Mouse (Mus musculus): Measurements from ENCODE around the gene Hk2. TPM values are rescaled to one million over a fixed set of nuclear protein-coding genes. Genes with fewer than 3 reads are reported as not detected.

Hk2 gene
- total RNA-seq, 1 experiment from 2014 or later: 35.6 TPM

Other genes with a start within 250 kb of the Hk2 start
- 47.4 and 64.9 TPM in 2 replicates for gene Pole4, start 69.1 kb downstream of the Hk2 start, total RNA-seq (2017)
- gene Sema4f, start 165.3 kb upstream of the Hk2 start, total RNA-seq (2017): 0.13 and 0.55 TPM in 2 replicates
- 1.2 and 2.6 TPM in 2 replicates for gene M1ap, start 172.4 kb upstream of the Hk2 start, total RNA-seq (2017)

Measured in hematopoietic stem cell, adult 5-6 weeks (primary cell).